Mouse (Mus musculus) embryonic facial prominence, embryonic 10.5 days (tissue): ENCODE measurements at regions not wholly inside any gene's neighbourhood (a gene's known extent, or its start where the extent isn't known, plus 50 kb on each side); places are given as distances from the start of the nearest gene placed in this dataset.

Experiments used
- DNase-seq: peaks from one replicate; pipeline ENCODE4 v3.0.0-alpha.2; 2017; ENCODE audit warnings: low spot score
- H3K27ac ChIP-seq: fragments of 300-500 bp; sonication (generic); replicated peaks from 2 replicates; pipeline ENCODE4 v1.5.1; 2016; ENCODE audit warnings: mild to moderate bottlenecking
- H3K27me3 ChIP-seq: fragments of 300-500 bp; sonication (generic); replicated peaks from 2 replicates; pipeline ENCODE4 v1.6.1; 2016; ENCODE audit warnings: low read depth, mild to moderate bottlenecking; ENCODE audit not compliant: poor library complexity, severe bottlenecking
- H3K36me3 ChIP-seq: fragments of 300-500 bp; sonication (generic); replicated peaks from 2 replicates; pipeline ENCODE4 v1.6.1; 2016; ENCODE audit warnings: mild to moderate bottlenecking, moderate library complexity
- H3K4me1 ChIP-seq: fragments of 300-500 bp; sonication (generic); 2 replicates; pipeline ENCODE4 v1.6.1; 2016
- H3K4me3 ChIP-seq: fragments of 300-500 bp; sonication (generic); 2 replicates; pipeline ENCODE4 v1.5.1; 2016; ENCODE audit warnings: mild to moderate bottlenecking, moderate library complexity
- H3K9me3 ChIP-seq: fragments of 300-500 bp; sonication (generic); 2 replicates; pipeline ENCODE4 v1.6.1; 2016; ENCODE audit warnings: mild to moderate bottlenecking
- WGBS: fragments of 180-500 bp; shearing (Covaris S2); methylation state at CpG from one replicate; pipeline ENCODE4 v1.1.7; 2016; 5-methylcytosine and 5-hydroxymethylcytosine counted together

GRCm38 (mm10) chr10:29725319-29725718 lies 189.7 kb upstream of the Rspo3 start:
- Histone ChIP-seq H3K9me3 (no peaks in the 10 kb centered on the region), H3K27ac (no peak overlapping the region), H3K4me1 (no peaks in the 10 kb centered on the region), H3K27me3 (no peaks in the 10 kb centered on the region), H3K36me3 (no peaks in the 10 kb centered on the region), H3K4me3 (no peak overlapping the region)
- 80% methylated on average over 3 of the region's 3 CpGs for WGBS
- no peak for DNase-seq

- Histone ChIP-seq H3K27ac (no peak overlapping the region), H3K36me3 (no peaks in the 10 kb centered on the region), H3K4me1 (peaks cover 5% of the 10 kb centered on the region), H3K4me3 (no peak overlapping the region), H3K9me3 (no peaks in the 10 kb centered on the region), H3K27me3 (no peaks in the 10 kb centered on the region)
- no peak for DNase-seq
- WGBS = 25% methylated on average over 1 of the region's 1 CpGs
Measured at GRCm38 (mm10) chr10:29710967-29711366, 175.3 kb upstream of the Rspo3 start.

GRCm38 (mm10) chr10:29708653-29709052 lies 173.0 kb upstream of the Rspo3 start:
- WGBS = 65% methylated on average over 2 of the region's 2 CpGs
- H3K4me1 ChIP-seq = peaks cover 5% of the 10 kb centered on the region
- H3K36me3 ChIP-seq = no peaks in the 10 kb centered on the region
- H3K27ac ChIP-seq = no peak overlapping the region
- H3K4me3 ChIP-seq = no peak overlapping the region
- no peaks in the 10 kb centered on the region for H3K9me3 ChIP-seq
- DNase-seq = no peak
- H3K27me3 ChIP-seq = no peaks in the 10 kb centered on the region

- DNase-seq = no peak
- WGBS = 85% methylated on average over 15 of the region's 15 CpGs
- H3K9me3 ChIP-seq = no peaks in the 10 kb centered on the region
- no peaks in the 10 kb centered on the region for H3K4me1 ChIP-seq
- no peaks in the 10 kb centered on the region for H3K27me3 ChIP-seq
- no peaks in the 10 kb centered on the region for H3K36me3 ChIP-seq
- no peak overlapping the region for H3K4me3 ChIP-seq
- no peak overlapping the region for H3K27ac ChIP-seq
Measured at GRCm38 (mm10) chr10:29693009-29693935, 157.6 kb upstream of the Rspo3 start.

- H3K9me3 ChIP-seq = no peaks in the 10 kb centered on the region
- no peak overlapping the region for H3K27ac ChIP-seq
- H3K4me3 ChIP-seq = no peak overlapping the region
- no peaks in the 10 kb centered on the region for H3K36me3 ChIP-seq
- H3K4me1 ChIP-seq = no peaks in the 10 kb centered on the region
- DNase-seq = no peak
- WGBS = 86% methylated on average over 3 of the region's 3 CpGs
- H3K27me3 ChIP-seq = no peaks in the 10 kb centered on the region
Measured at GRCm38 (mm10) chr10:29689529-29689928, 153.9 kb upstream of the Rspo3 start.

- Histone ChIP-seq H3K27ac (no peak overlapping the region), H3K4me3 (no peak overlapping the region), H3K27me3 (no peaks in the 10 kb centered on the region), H3K36me3 (no peaks in the 10 kb centered on the region), H3K9me3 (no peaks in the 10 kb centered on the region), H3K4me1 (0 out of 2 replicates have a peak, but pooled peaks cover 2% of the 10 kb centered on the region)
- 82% methylated on average over 5 of the region's 5 CpGs for WGBS
- DNase-seq = no peak
Measured at GRCm38 (mm10) chr10:29686982-29687381, 151.3 kb upstream of the Rspo3 start.

- H3K9me3 ChIP-seq = no peaks in the 10 kb centered on the region
- no peaks in the 10 kb centered on the region for H3K27me3 ChIP-seq
- H3K4me1 ChIP-seq = no peaks in the 10 kb centered on the region
- H3K4me3 ChIP-seq = no peak overlapping the region
- H3K27ac ChIP-seq = no peak overlapping the region
- no peak for DNase-seq
- H3K36me3 ChIP-seq = no peaks in the 10 kb centered on the region
- WGBS = 56% methylated on average over 3 of the region's 3 CpGs
Measured at GRCm38 (mm10) chr10:29674377-29674776, 138.7 kb upstream of the Rspo3 start.

- Histone ChIP-seq H3K27ac (no peak overlapping the region), H3K27me3 (no peaks in the 10 kb centered on the region), H3K4me3 (no peak overlapping the region), H3K4me1 (no peaks in the 10 kb centered on the region), H3K9me3 (no peaks in the 10 kb centered on the region), H3K36me3 (no peaks in the 10 kb centered on the region)
- DNase-seq = no peak
- 76% methylated on average over 1 of the region's 1 CpGs for WGBS
Measured at GRCm38 (mm10) chr10:29661752-29662151, 126.1 kb upstream of the Rspo3 start.

GRCm38 (mm10) chr10:29640249-29640648 lies 104.6 kb upstream of the Rspo3 start:
- Histone ChIP-seq H3K4me3 (no peak overlapping the region), H3K9me3 (no peaks in the 10 kb centered on the region), H3K27me3 (no peaks in the 10 kb centered on the region), H3K36me3 (no peaks in the 10 kb centered on the region), H3K27ac (no peak overlapping the region), H3K4me1 (no peaks in the 10 kb centered on the region)
- WGBS = 64% methylated on average over 1 of the region's 1 CpGs
- no peak for DNase-seq

- Histone ChIP-seq H3K9me3 (no peaks in the 10 kb centered on the region), H3K36me3 (no peaks in the 10 kb centered on the region), H3K27ac (no peak overlapping the region), H3K4me3 (no peak overlapping the region), H3K4me1 (no peaks in the 10 kb centered on the region), H3K27me3 (no peaks in the 10 kb centered on the region)
- peak; percentile 41 for DNase-seq
- WGBS = 48% methylated on average over 5 of the region's 5 CpGs
Measured at GRCm38 (mm10) chr10:29635828-29636227, 100.2 kb upstream of the Rspo3 start.

GRCm38 (mm10) chr10:29595455-29595854 lies 59.8 kb upstream of the Rspo3 start:
- no peak overlapping the region for H3K27ac ChIP-seq
- H3K4me1 ChIP-seq = peaks cover 14% of the 10 kb centered on the region; the same call in 1 of the 2 replicates
- no peaks in the 10 kb centered on the region for H3K9me3 ChIP-seq
- no peak for DNase-seq
- WGBS = 42% methylated on average over 4 of the region's 4 CpGs
- no peaks in the 10 kb centered on the region for H3K27me3 ChIP-seq
- H3K36me3 ChIP-seq = no peaks in the 10 kb centered on the region
- H3K4me3 ChIP-seq = no peak overlapping the region

GRCm38 (mm10) chr10:29594969-29595368 lies 59.3 kb upstream of the Rspo3 start:
- no peaks in the 10 kb centered on the region for H3K27me3 ChIP-seq
- peaks cover 14% of the 10 kb centered on the region; the same call in 1 of the 2 replicates for H3K4me1 ChIP-seq
- no peaks in the 10 kb centered on the region for H3K9me3 ChIP-seq
- no peaks in the 10 kb centered on the region for H3K36me3 ChIP-seq
- no peak overlapping the region for H3K4me3 ChIP-seq
- 55% methylated on average over 1 of the region's 1 CpGs for WGBS
- H3K27ac ChIP-seq = no peak overlapping the region
- no peak for DNase-seq

GRCm38 (mm10) chr10:29592906-29593305 lies 57.2 kb upstream of the Rspo3 start:
- DNase-seq = no peak
- WGBS = 53% methylated on average over 3 of the region's 3 CpGs

More at GRCm38 (mm10) chr10:29592906-29593305, 57.2 kb upstream of the Rspo3 start:
- peaks cover 14% of the 10 kb centered on the region; the same call in 1 of the 2 replicates for H3K4me1 ChIP-seq
- no peak overlapping the region for H3K4me3 ChIP-seq
- H3K9me3 ChIP-seq = no peaks in the 10 kb centered on the region
- H3K27ac ChIP-seq = no peak overlapping the region
- no peaks in the 10 kb centered on the region for H3K36me3 ChIP-seq
- no peaks in the 10 kb centered on the region for H3K27me3 ChIP-seq
